18 mouse cellular contexts compared by ENCODE assay signal in genomic region chr2:27340682-27341081, GRCm38 (mm10).
A peak's percentile ranks its signal among the peaks of the same experiment; 100 is the strongest.
DNase-seq lines count a peak whose midpoint lies in the region; ATAC-seq and TF ChIP-seq lines count a peak whose summit lies in the region.
"Had no signal": no experiment of that assay in that cellular context is flagged by ENCODE, and none has a peak within 500 bp of the region (broad histone marks: within the 10 kb centered on the region; RNA-seq: fewer than 3 reads in every experiment).

No protein-coding gene starts in this region.

- no peak overlapping the region for H3K27ac ChIP-seq in kidney, embryonic 14.5 days (ENCODE audit: low read depth, low read length)
- no peak overlapping the region for H3K27ac ChIP-seq in kidney, embryonic 16.5 days (ENCODE audit: low read length)
- H3K27ac ChIP-seq in lung, postnatal 0 days (ENCODE audit: low read length), result no peak overlapping the region
- no peak overlapping the region for H3K27ac ChIP-seq in heart, embryonic 10.5 days
- H3K27ac ChIP-seq: embryonic facial prominence, embryonic 10.5 days; embryonic facial prominence, embryonic 12.5 days; forebrain, embryonic 13.5 days; forebrain, embryonic 15.5 days had no signal

- no peak for TF ChIP-seq EP300 in lung, postnatal 0 days (IDR thresholded peaks at IDR 0.05)

- peak; percentile 41 for DNase-seq in lung, postnatal 0 days (ENCODE audit: low spot score)
- no peak for DNase-seq in lung, adult 18-20 months
- DNase-seq in adipocyte (ENCODE audit: low spot score), result peak; percentile 47
- DNase-seq in heart, embryonic 10.5 days (ENCODE audit: low spot score), result no peak
- DNase-seq: adrenal gland, adult 8-10 months; adrenal gland, postnatal 14 days; adrenal gland, postnatal 36 days; cerebellum, adult 11-12 months; cerebellum, adult 2 months; cerebellum, adult 9-10 months; cerebellum, postnatal 10 days; cerebellum, postnatal 25 days had no signal

- H3K4me3 ChIP-seq in kidney, embryonic 14.5 days (ENCODE audit: low read length), result no peak overlapping the region
- H3K4me3 ChIP-seq in kidney, embryonic 16.5 days (ENCODE audit: low read length), result no peak overlapping the region
- no peak overlapping the region for H3K4me3 ChIP-seq in lung, postnatal 0 days (ENCODE audit: low read depth, low read length)
- H3K4me3 ChIP-seq in heart, embryonic 10.5 days, result no peak overlapping the region
- H3K4me3 ChIP-seq: embryonic facial prominence, embryonic 10.5 days; embryonic facial prominence, embryonic 12.5 days; forebrain, embryonic 13.5 days; forebrain, embryonic 15.5 days had no signal

- H3K27me3 ChIP-seq in kidney, embryonic 14.5 days (ENCODE audit: control insufficient read depth, insufficient read depth, low read length), result no peaks in the 10 kb centered on the region
- H3K27me3 ChIP-seq in kidney, embryonic 16.5 days (ENCODE audit: insufficient read depth, low read length), result no peaks in the 10 kb centered on the region
- no peaks in the 10 kb centered on the region for H3K27me3 ChIP-seq in lung, postnatal 0 days (replicated peaks; ENCODE audit: insufficient read depth, low read length)
- no peaks in the 10 kb centered on the region for H3K27me3 ChIP-seq in heart, embryonic 10.5 days (ENCODE audit: insufficient read depth, poor library complexity, severe bottlenecking)
- H3K27me3 ChIP-seq: embryonic facial prominence, embryonic 12.5 days; forebrain, embryonic 13.5 days; forebrain, embryonic 15.5 days had no signal

- WGBS in kidney, embryonic 14.5 days, result 55% methylated on average over 6 of the region's 6 CpGs
- 49% methylated on average over 6 of the region's 6 CpGs for WGBS in kidney, embryonic 16.5 days
- WGBS in lung, postnatal 0 days, result 69% methylated on average over 6 of the region's 6 CpGs
- 83% methylated on average over 6 of the region's 6 CpGs for WGBS in heart, embryonic 10.5 days

- H3K36me3 ChIP-seq in kidney, embryonic 14.5 days (ENCODE audit: control insufficient read depth, insufficient read depth, low read length), result 0 out of 2 replicates have a peak, but pooled peaks cover 3% of the 10 kb centered on the region
- H3K36me3 ChIP-seq in kidney, embryonic 16.5 days (ENCODE audit: insufficient read depth, low read length), result 0 out of 2 replicates have a peak, but pooled peaks cover 5% of the 10 kb centered on the region
- H3K36me3 ChIP-seq in lung, postnatal 0 days (ENCODE audit: insufficient read depth, low read length), result no peaks in the 10 kb centered on the region
- H3K36me3 ChIP-seq in heart, embryonic 10.5 days, result peaks cover 6% of the 10 kb centered on the region; the same call in 1 of the 2 replicates
- H3K36me3 ChIP-seq: forebrain, embryonic 15.5 days had no signal

- H3K9ac ChIP-seq in kidney, embryonic 14.5 days (ENCODE audit: low read depth, low read length), result no peak overlapping the region
- no peak overlapping the region for H3K9ac ChIP-seq in kidney, embryonic 16.5 days (replicated peaks; ENCODE audit: low read length)
- no peak overlapping the region for H3K9ac ChIP-seq in lung, postnatal 0 days (replicated peaks; ENCODE audit: low read depth)
- H3K9ac ChIP-seq: embryonic facial prominence, embryonic 12.5 days; forebrain, embryonic 13.5 days; forebrain, embryonic 15.5 days had no signal

- peaks cover 11% of the 10 kb centered on the region; the same call in 1 of the 2 replicates for H3K4me1 ChIP-seq in kidney, embryonic 14.5 days (ENCODE audit: control insufficient read depth, insufficient read depth, low read length)
- peaks cover 11% of the 10 kb centered on the region for H3K4me1 ChIP-seq in kidney, embryonic 16.5 days (ENCODE audit: insufficient read depth, low read length)
- H3K4me1 ChIP-seq in lung, postnatal 0 days (ENCODE audit: insufficient read depth, low read depth, low read length), result peaks cover 16% of the 10 kb centered on the region
- peaks cover 51% of the 10 kb centered on the region for H3K4me1 ChIP-seq in heart, embryonic 10.5 days

- H3K9me3 ChIP-seq in kidney, embryonic 14.5 days (ENCODE audit: control insufficient read depth, low read length), result no peaks in the 10 kb centered on the region
- no peaks in the 10 kb centered on the region for H3K9me3 ChIP-seq in kidney, embryonic 16.5 days (ENCODE audit: low read length)
- H3K9me3 ChIP-seq in lung, postnatal 0 days (ENCODE audit: low read length), result no peaks in the 10 kb centered on the region
- no peaks in the 10 kb centered on the region for H3K9me3 ChIP-seq in heart, embryonic 10.5 days
- H3K9me3 ChIP-seq: embryonic facial prominence, embryonic 10.5 days; embryonic facial prominence, embryonic 12.5 days; forebrain, embryonic 13.5 days; forebrain, embryonic 15.5 days had no signal

- peak; percentile 71; the same call in 1 of the 2 replicates for ATAC-seq in kidney, embryonic 14.5 days (ENCODE audit: low FRiP score, low TSS enrichment)
- no peak for ATAC-seq in kidney, embryonic 16.5 days (ENCODE audit: low FRiP score, low TSS enrichment)
- ATAC-seq in lung, postnatal 0 days, result peak; percentile 42; the same call in 1 of the 2 replicates
- ATAC-seq: forebrain, embryonic 13.5 days; forebrain, embryonic 15.5 days had no signal

- H3K4me2 ChIP-seq in kidney, embryonic 14.5 days (replicated peaks; ENCODE audit: low read depth, low read length), result no peak overlapping the region
- H3K4me2 ChIP-seq in kidney, embryonic 16.5 days (replicated peaks; ENCODE audit: low read depth, low read length), result no peak overlapping the region
- no peak overlapping the region for H3K4me2 ChIP-seq in lung, postnatal 0 days (replicated peaks; ENCODE audit: low read depth, low read length)
- H3K4me2 ChIP-seq: embryonic facial prominence, embryonic 12.5 days; forebrain, embryonic 13.5 days; forebrain, embryonic 15.5 days had no signal

- no peak for TF ChIP-seq CTCF in lung, postnatal 0 days (IDR thresholded peaks at IDR 0.05)

Comparison
In these comparisons a context has a peak if more than half of its experiments do, and no peak if none do; other contexts are left out.
1. DNase-seq: peak in lung, postnatal 0 days (single experiment) and adipocyte (single experiment); none in lung, adult 18-20 months (0 of 2) and heart, embryonic 10.5 days (single experiment).